Mouse (Mus musculus): ENCODE results near the gene Smad6.

The Smad6 gene

DNA sequence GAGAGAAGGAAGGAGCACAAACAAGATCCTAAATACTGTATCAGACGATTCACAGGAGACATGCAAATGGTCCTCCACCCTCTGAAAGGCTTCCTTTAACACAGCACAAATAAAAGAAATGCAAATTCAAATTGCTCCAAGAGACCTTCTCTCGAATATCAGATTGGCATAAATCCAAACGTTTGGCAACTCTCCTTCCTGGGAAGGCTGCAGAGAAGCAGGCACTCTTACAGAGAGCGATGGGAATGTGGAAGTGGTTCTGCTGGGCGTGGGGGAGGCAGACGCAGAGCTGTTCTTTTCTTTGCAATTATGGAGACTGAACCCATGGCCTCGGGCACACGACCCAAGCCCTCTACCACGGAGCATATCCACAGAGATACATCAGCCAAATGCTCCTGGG, 109.8 kb downstream of the Smad6 start:
- DNase-seq (ENCODE audit: low read depth) = no peak

- peak; percentile 60 for DNase-seq (ENCODE audit: low read depth)
Observed at GRCm38 (mm10) chr9:63909618-63910017, 112.2 kb downstream of the Smad6 start.

GRCm38 (mm10) chr9:63904543-63904942, 117.3 kb downstream of the Smad6 start:
- no peak for DNase-seq (ENCODE audit: low read depth)

Data from c-Kit-positive CD71-positive TER-119-negative erythroid progenitor cells, embryonic 14.5 days (primary cell).